10 mouse cellular contexts compared by ENCODE assay signal in the genomic region with DNA sequence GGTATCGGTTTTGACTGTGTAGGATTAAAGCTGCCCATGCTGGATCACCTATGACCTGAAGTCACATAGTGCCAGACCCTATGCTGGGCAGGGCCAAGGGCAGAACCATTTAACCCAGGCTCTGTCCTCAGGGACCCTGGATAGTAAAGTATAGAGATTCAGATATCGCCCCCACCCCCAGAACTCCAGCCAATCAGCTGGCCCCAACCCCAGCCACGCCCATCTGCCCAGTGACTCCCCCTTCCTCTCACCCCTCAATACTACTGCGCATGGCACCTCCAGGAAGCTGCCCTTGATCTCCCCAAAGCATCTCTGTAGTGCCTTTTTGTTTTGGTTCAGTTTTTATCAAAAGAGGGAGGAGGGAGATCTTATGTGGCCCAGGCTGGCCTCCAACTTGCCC. TPM values are rescaled to one million over a fixed set of nuclear protein-coding genes. Genes with fewer than 3 reads are reported as not detected.
A peak's percentile ranks its signal among the peaks of the same experiment; 100 is the strongest.
DNase-seq lines count a peak whose midpoint lies in the region; ATAC-seq and TF ChIP-seq lines count a peak whose summit lies in the region.
"Had no signal": no experiment of that assay in that cellular context is flagged by ENCODE, and none has a peak within 500 bp of the region (broad histone marks: within the 10 kb centered on the region; RNA-seq: fewer than 3 reads in every experiment).

No protein-coding gene starts in this region.

- no peaks in the 10 kb centered on the region for H3K9me3 ChIP-seq in embryonic facial prominence, embryonic 13.5 days
- H3K9me3 ChIP-seq in limb, embryonic 15.5 days = no peaks in the 10 kb centered on the region
- H3K9me3 ChIP-seq in liver, embryonic 11.5 days (ENCODE audit: control insufficient read depth, low read length) = no peaks in the 10 kb centered on the region
- H3K9me3 ChIP-seq: heart, embryonic 10.5 days had no signal

- TF ChIP-seq CTCF in left cerebral cortex, adult 2 months (IDR thresholded peaks at IDR 0.05) = no peak

- intact Hi-C loops in left cerebral cortex, adult 2 months (cut with DNase I) = no loop called here

- H3K4me1 ChIP-seq in embryonic facial prominence, embryonic 13.5 days = peaks cover 37% of the 10 kb centered on the region
- H3K4me1 ChIP-seq in limb, embryonic 15.5 days = peaks cover 51% of the 10 kb centered on the region
- H3K4me1 ChIP-seq in liver, embryonic 11.5 days (replicated peaks; ENCODE audit: control insufficient read depth, insufficient read depth, low read length) = peaks cover 26% of the 10 kb centered on the region

- no peak for ATAC-seq in embryonic facial prominence, embryonic 13.5 days (ENCODE audit: insufficient number of reproducible peaks, insufficient read depth, low FRiP score, low TSS enrichment, low read depth)
- ATAC-seq in limb, embryonic 15.5 days (ENCODE audit: insufficient number of reproducible peaks, low FRiP score, low TSS enrichment, low read depth) = no peak
- ATAC-seq in liver, embryonic 11.5 days (replicated peaks; ENCODE audit: low FRiP score) = no peak

- no peak overlapping the region for H3K4me3 ChIP-seq in left cerebral cortex, adult 2 months
- no peak overlapping the region for H3K4me3 ChIP-seq in embryonic facial prominence, embryonic 13.5 days
- no peak overlapping the region for H3K4me3 ChIP-seq in limb, embryonic 15.5 days
- no peak overlapping the region for H3K4me3 ChIP-seq in liver, embryonic 11.5 days (ENCODE audit: low read depth, low read length)

- peak overlapping the region; percentile 8; the same call in 1 of the 2 replicates for H3K9ac ChIP-seq in embryonic facial prominence, embryonic 13.5 days
- H3K9ac ChIP-seq in limb, embryonic 15.5 days = no peak overlapping the region
- H3K9ac ChIP-seq in liver, embryonic 11.5 days (ENCODE audit: low read depth, low read length) = no peak overlapping the region

- DNase-seq in embryo, embryonic 10.5 days (ENCODE audit: low spot score) = peak; percentile 54
- DNase-seq in embryo, embryonic 9.5 days (ENCODE audit: extremely low spot score) = no peak
- DNase-seq in left cerebral cortex, adult 2 months (ENCODE audit: extremely low spot score in 1 of 2, low spot score in 2 of 2) = no peak
- DNase-seq in left cerebral cortex, adult 18-20 months (ENCODE audit: low spot score in 2 of 2) = no peak
- no peak for DNase-seq in liver, embryonic 11.5 days (ENCODE audit: low spot score)
- no peak for DNase-seq in urinary bladder, adult 2 months (ENCODE audit: low spot score)

- no peaks in the 10 kb centered on the region for H3K36me3 ChIP-seq in embryonic facial prominence, embryonic 13.5 days
- no peaks in the 10 kb centered on the region for H3K36me3 ChIP-seq in limb, embryonic 15.5 days
- H3K36me3 ChIP-seq in liver, embryonic 11.5 days (ENCODE audit: control insufficient read depth, insufficient read depth, low read length) = no peaks in the 10 kb centered on the region
- H3K36me3 ChIP-seq: heart, embryonic 10.5 days had no signal

- H3K27ac ChIP-seq in left cerebral cortex, adult 2 months = peak overlapping the region; percentile 38; the same call in 1 of the 2 replicates
- peak overlapping the region; percentile 66 for H3K27ac ChIP-seq in embryonic facial prominence, embryonic 13.5 days
- peak overlapping the region; percentile 73 for H3K27ac ChIP-seq in limb, embryonic 15.5 days
- H3K27ac ChIP-seq in liver, embryonic 11.5 days (ENCODE audit: low read depth, low read length) = no peak overlapping the region
- H3K27ac ChIP-seq: macrophage had no signal

- peaks cover 33% of the 10 kb centered on the region for H3K27me3 ChIP-seq in embryonic facial prominence, embryonic 13.5 days
- peaks cover 22% of the 10 kb centered on the region for H3K27me3 ChIP-seq in limb, embryonic 15.5 days
- peaks cover 53% of the 10 kb centered on the region for H3K27me3 ChIP-seq in liver, embryonic 11.5 days (replicated peaks; ENCODE audit: control insufficient read depth, insufficient read depth, low read length)

- WGBS in embryonic facial prominence, embryonic 13.5 days = 35% methylated on average over 4 of the region's 4 CpGs
- WGBS in limb, embryonic 15.5 days = 30% methylated on average over 4 of the region's 4 CpGs
- 46% methylated on average over 4 of the region's 4 CpGs for whole genome bisulfite sequencing in liver, embryonic 11.5 days

- peak overlapping the region; percentile 14; the same call in 1 of the 2 replicates for H3K4me2 ChIP-seq in embryonic facial prominence, embryonic 13.5 days
- H3K4me2 ChIP-seq in limb, embryonic 15.5 days = no peak overlapping the region
- H3K4me2 ChIP-seq in liver, embryonic 11.5 days = no peak overlapping the region

RNA-seq across cellular contexts. Expression of a gene that starts 18.4 kb away (rescaled TPM):
- total RNA-seq in left cerebral cortex, adult 2 months (2021) = 10 to 100 TPM; 22.5 to 25.9 TPM
- total RNA-seq in left cerebral cortex, adult 18-20 months (2021) = 10 to 100 TPM; 23.1 to 24.0 TPM
- 7.6 and 8.4 TPM in 2 replicates for polyA plus RNA-seq in embryonic facial prominence, embryonic 13.5 days (2015; fragmentation: Nextera tagmentation; extraction: Ambion mirVana)
- polyA plus RNA-seq in limb, embryonic 15.5 days (2015; fragmentation: Nextera tagmentation; extraction: Ambion mirVana) = 9.6 and 11.6 TPM in 2 replicates
- 1.2 and 1.6 TPM in 2 replicates for polyA plus RNA-seq in liver, embryonic 11.5 days (2014; fragmentation: Nextera tagmentation; extraction: Ambion mirVana)
- 29.7 and 32.1 TPM in 2 replicates for polyA plus RNA-seq in urinary bladder, adult 2 months (2012; rRNA removed)

RNA-seq across cellular contexts. Expression of a gene that starts 44.7 kb away (rescaled TPM):
- 1 to 10 TPM; 1.8 to 2.2 TPM for total RNA-seq in left cerebral cortex, adult 2 months (2021)
- total RNA-seq in left cerebral cortex, adult 18-20 months (2021) = 1 to 10 TPM; 1.9 to 2.5 TPM
- polyA plus RNA-seq in embryonic facial prominence, embryonic 13.5 days (2015; fragmentation: Nextera tagmentation; extraction: Ambion mirVana) = 0.96 and 1.2 TPM in 2 replicates
- 5.0 and 9.6 TPM in 2 replicates for polyA plus RNA-seq in limb, embryonic 15.5 days (2015; fragmentation: Nextera tagmentation; extraction: Ambion mirVana)
- 0.36 and 0.40 TPM in 2 replicates for polyA plus RNA-seq in liver, embryonic 11.5 days (2014; fragmentation: Nextera tagmentation; extraction: Ambion mirVana)
- 3.1 and 4.0 TPM in 2 replicates for polyA plus RNA-seq in urinary bladder, adult 2 months (2012; rRNA removed)

RNA-seq across cellular contexts. Expression of a gene that starts 53.2 kb away (rescaled TPM):
- 10 to 100 TPM; 87.4 to 93.1 TPM for total RNA-seq in left cerebral cortex, adult 2 months (2021)
- total RNA-seq in left cerebral cortex, adult 18-20 months (2021) = 100 to 1,000 TPM in 1 of 2 experiments, 10 to 100 TPM in 1; 83.9 to 102 TPM
- 80.0 and 84.5 TPM in 2 replicates for polyA plus RNA-seq in embryonic facial prominence, embryonic 13.5 days (2015; fragmentation: Nextera tagmentation; extraction: Ambion mirVana)
- 80.5 and 82.6 TPM in 2 replicates for polyA plus RNA-seq in limb, embryonic 15.5 days (2015; fragmentation: Nextera tagmentation; extraction: Ambion mirVana)
- 129 TPM in 2 replicates for polyA plus RNA-seq in liver, embryonic 11.5 days (2014; fragmentation: Nextera tagmentation; extraction: Ambion mirVana)
- 36.8 and 38.3 TPM in 2 replicates for polyA plus RNA-seq in urinary bladder, adult 2 months (2012; rRNA removed)

RNA-seq across cellular contexts. Expression of a gene that starts 53.2 kb away (rescaled TPM):
- 10 to 100 TPM; 33.9 to 34.5 TPM for total RNA-seq in left cerebral cortex, adult 2 months (2021)
- 10 to 100 TPM; 37.1 to 38.3 TPM for total RNA-seq in left cerebral cortex, adult 18-20 months (2021)
- polyA plus RNA-seq in embryonic facial prominence, embryonic 13.5 days (2015; fragmentation: Nextera tagmentation; extraction: Ambion mirVana) = 25.4 and 25.5 TPM in 2 replicates
- 16.5 and 18.8 TPM in 2 replicates for polyA plus RNA-seq in limb, embryonic 15.5 days (2015; fragmentation: Nextera tagmentation; extraction: Ambion mirVana)
- polyA plus RNA-seq in liver, embryonic 11.5 days (2014; fragmentation: Nextera tagmentation; extraction: Ambion mirVana) = 17.2 and 18.9 TPM in 2 replicates
- polyA plus RNA-seq in urinary bladder, adult 2 months (2012; rRNA removed) = 19.8 and 21.7 TPM in 2 replicates
